Mouse (Mus musculus) heart, postnatal 0 days (tissue): ENCODE results near the gene Mpv17. TPM values are rescaled to one million over a fixed set of nuclear protein-coding genes. Genes with fewer than 3 reads are reported as not detected.
A peak's percentile ranks its signal among the peaks of the same experiment; 100 is the strongest.

Experiments
- ATAC-seq: fragments of 200-750 bp; cut with Nextera tagmentation; 2 replicates; pipeline ENCODE4 v1.8.0; 2017; ENCODE audit warnings: low read depth, moderate number of reproducible peaks, moderate library complexity; ENCODE audit not compliant: insufficient read depth
- DNase-seq: peaks from one replicate; pipeline ENCODE4 v3.0.0-alpha.2; 2016; ENCODE audit warnings: low spot score
- H3K27ac ChIP-seq: fragments of 300-500 bp; sonication (generic); 2 replicates; pipeline ENCODE4 v1.5.1; 2014; ENCODE audit warnings: low read depth, mild to moderate bottlenecking
- H3K27me3 ChIP-seq: fragments of 300-500 bp; sonication (generic); 2 replicates; pipeline ENCODE4 v1.6.1; 2014; ENCODE audit warnings: low read length, mixed read lengths; ENCODE audit not compliant: control insufficient read depth, insufficient read depth
- H3K36me3 ChIP-seq: fragments of 300-500 bp; sonication (generic); replicated peaks from 2 replicates; pipeline ENCODE4 v1.6.1; 2014; ENCODE audit warnings: low read length, mixed read lengths; ENCODE audit not compliant: control insufficient read depth, insufficient read depth
- H3K4me1 ChIP-seq: fragments of 300-500 bp; sonication (generic); 2 replicates; pipeline ENCODE4 v1.6.1; 2014; ENCODE audit warnings: antibody characterized with exemption; ENCODE audit not compliant: control insufficient read depth, insufficient read depth
- H3K4me2 ChIP-seq: fragments of 300-500 bp; sonication (generic); 2 replicates; pipeline ENCODE4 v1.6.1; 2014; ENCODE audit warnings: low read depth, mild to moderate bottlenecking, low read length, moderate library complexity
- H3K4me3 ChIP-seq: fragments of 300-500 bp; sonication (generic); 2 replicates; pipeline ENCODE4 v1.5.1; 2014; ENCODE audit warnings: low read depth, low read length
- H3K9ac ChIP-seq: fragments of 300-500 bp; sonication (generic); replicated peaks from 2 replicates; pipeline ENCODE4 v1.6.1; 2014; ENCODE audit warnings: low read depth, low read length, mixed read lengths
- H3K9me3 ChIP-seq: fragments of 300-500 bp; sonication (generic); replicated peaks from 2 replicates; pipeline ENCODE4 v1.6.1; 2016; ENCODE audit warnings: low read length; ENCODE audit not compliant: control insufficient read depth
- CTCF ChIP-seq: IDR thresholded peaks from 2 replicates; pipeline ENCODE4 v1.5.1; 2016; ENCODE audit warnings: antibody characterized with exemption, control low read depth, low read depth
- EP300 ChIP-seq: IDR thresholded peaks from 2 replicates; pipeline ENCODE4 v1.6.1; 2016; ENCODE audit warnings: antibody characterized with exemption, low read depth
- WGBS: fragments of 180-500 bp; shearing (Covaris S2); extraction: QIAGEN DNeasy Blood & Tissue Kit; methylation state at CpG from one replicate; pipeline ENCODE4 v1.1.7; 2014; 5-methylcytosine and 5-hydroxymethylcytosine counted together
- polyA plus RNA-seq: library from polyadenylated mRNA; unstranded; fragments of >200 nt; fragmentation: Nextera tagmentation; extraction: Ambion mirVana; gene quantifications from 2 replicates; pipeline ENCODE4 v1.2.1, GENCODE M21; 2015
- total RNA-seq: library from RNA; depleted of rRNA; stranded (reverse); fragments of >200 nt; gene quantifications from 2 replicates; pipeline ENCODE4 v1.2.3, GENCODE M21; 2014; ENCODE audit warnings: low replicate concordance

Mpv17 gene
- total and polyA plus RNA-seq, 2 experiments from 2014 or later = 80.1 to 157 TPM

DNA sequence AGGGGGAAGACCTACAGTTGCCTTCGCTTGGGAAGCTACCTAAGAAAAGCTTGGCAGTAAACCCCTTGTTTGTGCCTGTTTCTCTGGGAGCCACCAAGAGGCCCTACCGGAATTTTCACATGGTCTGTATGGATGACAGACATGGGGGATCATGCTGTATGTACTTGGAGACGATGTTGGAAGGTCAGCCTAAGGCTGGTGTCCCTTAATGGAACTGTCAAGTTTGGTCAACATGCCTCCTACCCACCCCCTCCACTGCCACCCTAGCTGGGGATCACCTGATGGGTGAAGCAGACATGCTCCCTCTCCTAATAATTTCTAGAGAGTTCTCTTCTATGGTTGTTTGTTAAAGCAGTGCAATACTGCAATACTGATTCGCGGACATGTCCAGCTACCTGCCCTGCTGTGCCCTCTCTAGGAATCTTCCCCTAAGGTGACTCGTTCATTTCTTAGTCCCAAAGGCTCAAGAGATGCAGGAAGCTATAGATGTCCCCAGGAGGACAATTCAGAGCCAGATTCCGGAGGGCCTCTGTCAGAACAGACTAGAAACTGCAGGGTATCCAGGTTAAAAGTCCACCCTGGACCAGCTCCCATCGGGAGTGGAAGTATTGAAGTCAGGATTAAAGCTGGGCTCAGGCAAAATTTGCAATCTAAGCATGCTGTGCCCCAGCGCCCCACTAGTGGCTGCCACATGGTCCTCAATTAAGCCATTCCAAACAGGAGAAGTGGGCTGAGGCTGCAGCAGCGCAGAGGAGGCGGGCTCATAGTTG, 58.2 kb downstream of the Mpv17 start:
- Histone ChIP-seq H3K9ac (no peak overlapping the region), H3K36me3 (no peaks in the 10 kb centered on the region), H3K4me3 (peak overlapping the region; percentile 44), H3K27ac (no peak overlapping the region), H3K4me2 (peak overlapping the region; percentile 52), H3K9me3 (no peaks in the 10 kb centered on the region), H3K4me1 (peaks cover 22% of the 10 kb centered on the region; the same call in 1 of the 2 replicates), H3K27me3 (peaks cover 67% of the 10 kb centered on the region)
- no peak for DNase-seq
- WGBS = 31% methylated on average over 11 of the region's 11 CpGs
- TF ChIP-seq CTCF (no peak), EP300 (no peak)
- no peak for ATAC-seq

DNA sequence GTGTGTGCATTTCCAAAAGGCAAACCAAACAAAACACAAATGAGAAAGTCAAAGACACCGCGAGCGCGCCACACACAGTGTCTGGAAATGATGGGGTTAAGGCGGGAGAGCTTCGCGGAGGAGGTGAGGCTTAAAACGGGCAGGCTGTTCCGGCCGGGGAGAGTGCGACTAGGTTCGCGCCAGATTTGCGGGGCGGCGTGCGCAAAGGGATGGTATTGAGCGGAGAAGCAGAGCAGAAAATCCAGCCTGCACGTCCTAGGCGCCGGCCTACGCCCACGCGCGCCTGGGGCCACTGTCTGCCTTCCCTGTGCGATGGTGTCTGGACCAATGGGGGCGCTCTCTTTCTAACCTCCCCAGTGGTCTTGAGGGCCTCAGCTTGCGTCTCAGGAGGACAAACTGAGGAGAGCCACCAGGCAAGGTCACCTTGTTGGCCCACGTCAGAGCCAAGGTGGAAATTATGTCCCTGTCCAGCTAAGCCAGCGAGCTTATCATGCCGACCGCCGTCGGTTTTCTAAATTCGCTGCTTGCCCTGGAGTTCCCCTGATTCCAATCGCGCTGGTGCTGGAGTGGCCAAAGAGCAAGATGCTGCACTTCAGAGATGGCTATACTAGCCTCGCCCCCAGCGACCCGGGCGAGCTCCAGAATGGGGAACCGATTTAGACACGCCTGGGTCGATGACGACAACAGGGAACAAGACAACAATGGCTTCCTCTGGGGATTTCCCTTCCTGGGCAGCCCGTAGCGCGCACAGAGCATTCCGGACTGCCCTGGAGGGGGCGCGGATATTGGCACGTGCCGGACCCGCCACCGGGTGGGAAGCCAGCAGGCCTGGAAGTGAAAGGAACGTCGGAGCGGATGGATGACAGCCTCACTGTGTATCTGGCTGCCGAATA, 59.0 kb downstream of the Mpv17 start:
- H3K36me3 ChIP-seq = no peaks in the 10 kb centered on the region
- peak overlapping the region; percentile 52 for H3K4me2 ChIP-seq
- under 1% methylated on average over 59 of the region's 59 CpGs for WGBS
- TF ChIP-seq CTCF (no peak), EP300 (no peak)
- peaks cover 22% of the 10 kb centered on the region; the same call in 1 of the 2 replicates for H3K4me1 ChIP-seq
- H3K27me3 ChIP-seq = peaks cover 76% of the 10 kb centered on the region
- no peak overlapping the region for H3K27ac ChIP-seq
- DNase-seq (peak; percentile 76), ATAC-seq (peak; percentile 80)
- H3K4me3 ChIP-seq = peak overlapping the region; percentile 44
- H3K9ac ChIP-seq = no peak overlapping the region
- H3K9me3 ChIP-seq = no peaks in the 10 kb centered on the region

DNA sequence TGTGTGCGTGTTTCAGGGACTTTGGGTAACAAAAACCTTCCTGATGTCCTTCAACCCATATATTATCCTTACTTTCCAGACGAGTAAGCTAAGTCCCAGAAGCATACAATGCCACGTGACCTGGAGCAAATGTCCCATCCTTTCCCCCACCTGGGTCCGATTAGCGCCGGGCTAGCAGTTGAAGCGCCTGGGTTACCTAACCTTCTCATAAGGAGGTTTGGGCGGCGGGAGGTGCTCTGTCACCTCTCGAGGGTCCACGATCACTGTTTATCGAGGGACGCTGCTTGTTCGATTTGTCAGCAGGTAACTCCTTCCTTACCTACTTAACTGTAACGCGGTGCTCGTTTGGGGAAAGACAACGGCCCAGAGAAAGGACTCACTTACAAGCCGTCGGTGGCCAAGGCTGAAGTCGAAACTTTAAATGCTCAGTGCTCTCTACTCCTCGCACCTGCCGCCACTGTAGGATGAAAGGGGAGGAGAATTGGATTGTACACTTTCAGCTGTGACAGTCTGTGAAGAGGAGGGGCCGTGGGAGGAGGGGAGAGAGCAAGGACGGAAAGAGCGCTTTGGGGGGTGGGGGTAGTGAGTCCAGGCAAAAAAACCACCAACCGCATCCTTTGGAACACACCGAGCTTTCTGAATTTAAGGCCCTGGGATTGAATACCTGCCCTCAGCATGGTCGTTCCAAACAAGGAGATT, 59.8 kb downstream of the Mpv17 start:
- WGBS = 3% methylated on average over 29 of the region's 29 CpGs

DNA sequence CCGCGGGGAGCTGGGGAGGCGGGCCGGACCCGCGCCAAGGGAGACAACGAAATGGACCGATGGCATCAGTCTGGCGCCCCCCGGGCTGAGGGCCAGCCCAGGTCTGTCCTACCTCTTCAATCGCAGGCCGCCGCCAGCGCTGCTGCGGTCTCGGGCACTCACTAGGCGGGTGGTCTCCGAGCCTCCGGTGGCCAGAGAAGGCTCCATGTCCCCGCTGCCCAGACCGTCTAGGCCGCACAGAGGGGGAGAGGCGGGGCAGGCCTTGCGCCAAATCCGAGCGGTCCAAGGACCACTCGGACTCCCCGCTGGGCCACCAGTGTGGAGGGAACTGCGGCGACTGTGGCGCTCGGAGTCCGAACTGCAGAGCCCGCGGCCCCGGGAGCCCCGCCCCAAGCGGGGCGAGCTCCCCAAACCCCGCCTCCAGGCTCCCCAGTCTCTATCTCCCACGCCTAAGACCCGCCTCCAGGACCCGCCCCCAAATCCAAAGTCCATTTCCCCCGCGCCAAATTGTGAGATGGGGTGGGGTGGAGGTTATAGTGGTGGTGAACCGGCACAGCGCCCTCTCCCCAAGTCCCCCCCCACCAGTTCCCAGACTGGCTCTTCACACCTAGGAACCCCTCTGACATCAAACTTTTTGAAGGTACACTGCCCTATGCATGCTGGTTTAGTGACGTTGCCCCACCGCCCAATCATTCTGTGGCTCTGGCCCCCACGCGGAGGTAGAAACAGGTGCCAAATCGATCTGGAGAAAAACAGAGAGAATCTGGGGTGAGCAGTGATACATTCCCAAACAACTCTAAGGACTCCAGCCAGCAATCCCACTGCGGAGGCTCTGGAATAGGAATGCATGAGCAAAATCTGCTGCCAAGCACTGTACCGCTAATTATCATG, 60.7 kb downstream of the Mpv17 start:
- WGBS = 1% methylated on average over 52 of the region's 54 CpGs
- DNase-seq (no peak), ATAC-seq (peak; percentile 22; the same call in 1 of the 2 replicates)
- no peak for TF ChIP-seq CTCF
- no peak for TF ChIP-seq EP300
- peak overlapping the region; percentile 52 for H3K4me2 ChIP-seq
- peaks cover 22% of the 10 kb centered on the region; the same call in 1 of the 2 replicates for H3K4me1 ChIP-seq
- no peak overlapping the region for H3K27ac ChIP-seq
- 0 out of 2 replicates have a peak overlapping the region, but pooled peaks have one; percentile 13 for H3K9ac ChIP-seq
- peaks cover 91% of the 10 kb centered on the region for H3K27me3 ChIP-seq
- no peaks in the 10 kb centered on the region for H3K9me3 ChIP-seq
- peak overlapping the region; percentile 44 for H3K4me3 ChIP-seq
- H3K36me3 ChIP-seq = no peaks in the 10 kb centered on the region

More for the DNA sequence above, 59.8 kb downstream of the Mpv17 start:
- Histone ChIP-seq H3K27me3 (peaks cover 82% of the 10 kb centered on the region), H3K4me2 (peak overlapping the region; percentile 52), H3K36me3 (no peaks in the 10 kb centered on the region), H3K9me3 (no peaks in the 10 kb centered on the region), H3K27ac (no peak overlapping the region), H3K9ac (no peak overlapping the region), H3K4me1 (peaks cover 22% of the 10 kb centered on the region; the same call in 1 of the 2 replicates), H3K4me3 (peak overlapping the region; percentile 44)
- DNase-seq = no peak
- TF ChIP-seq EP300 (no peak), CTCF (no peak)
- no peak for ATAC-seq
